In the genomic region with DNA sequence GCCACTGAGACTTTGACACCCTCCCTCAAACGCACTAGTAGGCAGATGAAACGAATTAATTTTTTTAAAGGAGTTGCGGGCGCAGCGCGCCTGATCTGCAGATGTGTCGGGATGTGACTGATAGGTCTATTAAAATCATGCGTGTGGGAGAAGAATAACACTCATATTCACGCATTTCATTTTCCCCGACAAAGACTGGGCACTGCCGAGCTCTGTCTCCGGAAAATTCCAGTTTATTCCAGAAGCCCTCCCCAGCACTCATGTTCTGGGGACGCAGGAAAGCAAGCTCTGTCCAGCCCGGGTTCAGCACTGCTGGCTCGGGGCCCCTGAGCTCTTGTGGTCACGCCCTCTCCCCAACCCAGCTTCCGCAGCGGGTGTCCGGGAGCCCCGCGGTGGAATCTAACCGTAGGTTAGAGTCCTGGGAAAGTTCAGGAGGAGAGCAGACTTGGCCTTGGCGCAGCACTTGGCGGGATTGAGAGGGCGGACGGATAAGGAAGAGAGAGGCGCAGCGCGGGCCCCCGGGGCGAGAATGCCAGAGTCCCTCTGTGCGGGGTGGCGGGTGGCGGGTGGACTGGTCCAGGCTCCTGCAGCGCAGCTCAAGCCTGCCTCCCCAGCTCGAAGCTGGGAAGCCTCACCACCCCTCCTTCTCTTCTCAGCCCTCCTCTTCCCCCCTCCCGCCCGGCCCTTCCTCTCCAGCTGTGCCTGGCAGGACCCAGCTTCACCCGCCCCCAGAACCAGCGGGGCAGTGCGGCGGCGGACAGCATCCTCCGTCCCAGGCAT, we compare ENCODE assay signal across 9 mouse cellular contexts. TPM values are rescaled to one million over a fixed set of nuclear protein-coding genes. Genes with fewer than 3 reads are reported as not detected.
DNase-seq lines count a peak whose midpoint lies in the region; ATAC-seq and TF ChIP-seq lines count a peak whose summit lies in the region.
"Had no signal": no experiment of that assay in that cellular context is flagged by ENCODE, and none has a peak within 500 bp of the region (broad histone marks: within the 10 kb centered on the region; RNA-seq: fewer than 3 reads in every experiment).

No protein-coding gene starts in this region.

- no peak for TF ChIP-seq CTCF in layer of hippocampus, adult 2 months (conservative IDR thresholded peaks at IDR 0.05)

- peak overlapping the region; percentile 28 for H3K4me3 ChIP-seq in layer of hippocampus, adult 2 months
- peak overlapping the region; percentile 61 for H3K4me3 ChIP-seq in embryonic facial prominence, embryonic 10.5 days
- peak overlapping the region; percentile 23 for H3K4me3 ChIP-seq in hindbrain, embryonic 15.5 days
- peak overlapping the region; percentile 93 for H3K4me3 ChIP-seq in midbrain, embryonic 11.5 days (ENCODE audit: low read depth, low read length)
- H3K4me3 ChIP-seq: lung, embryonic 15.5 days had no signal

- peaks cover 45% of the 10 kb centered on the region for H3K4me1 ChIP-seq in embryonic facial prominence, embryonic 10.5 days
- peaks cover 24% of the 10 kb centered on the region for H3K4me1 ChIP-seq in hindbrain, embryonic 15.5 days (replicated peaks)
- H3K4me1 ChIP-seq in midbrain, embryonic 11.5 days (ENCODE audit: control insufficient read depth, insufficient read depth, low read length), result peaks cover 36% of the 10 kb centered on the region

- DNase-seq in layer of hippocampus, adult 2 months (ENCODE audit: low spot score in 2 of 2), result peak in 1 of 2 experiments; percentile 54
- DNase-seq in layer of hippocampus, adult 18-20 months (ENCODE audit: low spot score in 2 of 2), result no peak
- peak; percentile 76 for DNase-seq in embryonic facial prominence, embryonic 10.5 days (ENCODE audit: low spot score)
- peak; percentile 95 for DNase-seq in midbrain, embryonic 11.5 days (ENCODE audit: low spot score, missing footprints)
- DNase-seq in gastrocnemius, postnatal 25 days, result no peak
- DNase-seq in spleen, postnatal 4 days (ENCODE audit: low spot score in 2 of 2), result no peak

- peaks cover 100% of the 10 kb centered on the region for H3K27me3 ChIP-seq in embryonic facial prominence, embryonic 10.5 days (replicated peaks; ENCODE audit: low read depth, poor library complexity, severe bottlenecking)
- peaks cover 60% of the 10 kb centered on the region for H3K27me3 ChIP-seq in hindbrain, embryonic 15.5 days
- peaks cover 20% of the 10 kb centered on the region for H3K27me3 ChIP-seq in midbrain, embryonic 11.5 days (ENCODE audit: control insufficient read depth, insufficient read depth, low read length)

- under 1% methylated on average over 44 of the region's 44 CpGs for whole genome bisulfite sequencing in embryonic facial prominence, embryonic 10.5 days
- WGBS in hindbrain, embryonic 15.5 days, result under 1% methylated on average over 41 of the region's 44 CpGs
- under 1% methylated on average over 42 of the region's 44 CpGs for WGBS in midbrain, embryonic 11.5 days

- peak overlapping the region; percentile 52 for H3K4me2 ChIP-seq in hindbrain, embryonic 15.5 days
- peak overlapping the region; percentile 83 for H3K4me2 ChIP-seq in midbrain, embryonic 11.5 days
- H3K4me2 ChIP-seq: lung, embryonic 15.5 days had no signal

- peak overlapping the region; percentile 47 for H3K27ac ChIP-seq in layer of hippocampus, adult 2 months
- peak overlapping the region; percentile 83 for H3K27ac ChIP-seq in embryonic facial prominence, embryonic 10.5 days (replicated peaks)
- H3K27ac ChIP-seq in hindbrain, embryonic 15.5 days (replicated peaks), result peak overlapping the region; percentile 81
- H3K27ac ChIP-seq in midbrain, embryonic 11.5 days (ENCODE audit: low read depth, low read length), result peak overlapping the region; percentile 91
- H3K27ac ChIP-seq: lung, embryonic 15.5 days had no signal

- peak; percentile 85 for ATAC-seq in hindbrain, embryonic 15.5 days (ENCODE audit: low FRiP score, low read depth)
- peak; percentile 75 for ATAC-seq in midbrain, embryonic 11.5 days (ENCODE audit: low FRiP score)
- no peak for ATAC-seq in CD4-positive, CD25-positive, alpha-beta regulatory T cell, adult 4 months

- H3K9me3 ChIP-seq in embryonic facial prominence, embryonic 10.5 days, result no peaks in the 10 kb centered on the region
- no peaks in the 10 kb centered on the region for H3K9me3 ChIP-seq in hindbrain, embryonic 15.5 days
- H3K9me3 ChIP-seq in midbrain, embryonic 11.5 days (ENCODE audit: control insufficient read depth, low read length), result no peaks in the 10 kb centered on the region
- H3K9me3 ChIP-seq: lung, embryonic 15.5 days had no signal

- H3K36me3 ChIP-seq in embryonic facial prominence, embryonic 10.5 days (replicated peaks), result no peaks in the 10 kb centered on the region; the same call in 1 of the 2 replicates
- no peaks in the 10 kb centered on the region for H3K36me3 ChIP-seq in hindbrain, embryonic 15.5 days
- no peaks in the 10 kb centered on the region for H3K36me3 ChIP-seq in midbrain, embryonic 11.5 days (ENCODE audit: control insufficient read depth, insufficient read depth, low read length)
- H3K36me3 ChIP-seq: lung, embryonic 15.5 days had no signal

- peak overlapping the region; percentile 8; the same call in 1 of the 2 replicates for H3K9ac ChIP-seq in hindbrain, embryonic 15.5 days
- H3K9ac ChIP-seq in midbrain, embryonic 11.5 days (ENCODE audit: low read length), result peak overlapping the region; percentile 85
- H3K9ac ChIP-seq: lung, embryonic 15.5 days had no signal

RNA-seq across cellular contexts. Expression of a gene that starts 5.7 kb away (rescaled TPM):
- 10 to 100 TPM; 11.8 TPM for total RNA-seq in layer of hippocampus, adult 2 months (2021)
- total RNA-seq in layer of hippocampus, adult 18-20 months (2021), result 10 to 100 TPM in 1 of 2 experiments, 1 to 10 TPM in 1; 9.6 to 11.3 TPM
- polyA plus RNA-seq in embryonic facial prominence, embryonic 10.5 days (2016; fragmentation: Nextera tagmentation; extraction: Ambion mirVana), result 1.0 and 1.1 TPM in 2 replicates
- 1.9 TPM in 2 replicates for polyA plus RNA-seq in hindbrain, embryonic 15.5 days (2015; fragmentation: Nextera tagmentation; extraction: Ambion mirVana)
- polyA plus RNA-seq in midbrain, embryonic 11.5 days (2014; fragmentation: Nextera tagmentation; extraction: Ambion mirVana), result 8.2 and 8.7 TPM in 2 replicates
- not detected for total RNA-seq in gastrocnemius, postnatal 25 days (2021)
- polyA plus RNA-seq in CD4-positive, CD25-positive, alpha-beta regulatory T cell, adult 4 months (2017; shearing (Covaris generic)), result not detected
- polyA plus RNA-seq: lung, embryonic 15.5 days had no signal

Comparison
In these comparisons a context has a peak if more than half of its experiments do, and no peak if none do; other contexts are left out.
1. DNase-seq: peak in embryonic facial prominence, embryonic 10.5 days (single experiment) and midbrain, embryonic 11.5 days (single experiment); none in layer of hippocampus, adult 18-20 months (0 of 2), gastrocnemius, postnatal 25 days (single experiment) and spleen, postnatal 4 days (0 of 2).
2. H3K4me3 ChIP-seq: peak in every context shown above with its lines; median percentile 93 in midbrain, embryonic 11.5 days; 61 in embryonic facial prominence, embryonic 10.5 days; 28 in layer of hippocampus, adult 2 months; 23 in hindbrain, embryonic 15.5 days.
3. Peak in every context shown above with its lines, with median percentiles within 50 percentile points of each other: H3K27ac ChIP-seq.